Mouse (Mus musculus): ENCODE measurements around the gene Pgls. TPM values are rescaled to one million over a fixed set of nuclear protein-coding genes. Genes with fewer than 3 reads are reported as not detected.

Pgls gene
- polyA plus RNA-seq, 1 experiment from 2014 or later, result 232 TPM

DNA sequence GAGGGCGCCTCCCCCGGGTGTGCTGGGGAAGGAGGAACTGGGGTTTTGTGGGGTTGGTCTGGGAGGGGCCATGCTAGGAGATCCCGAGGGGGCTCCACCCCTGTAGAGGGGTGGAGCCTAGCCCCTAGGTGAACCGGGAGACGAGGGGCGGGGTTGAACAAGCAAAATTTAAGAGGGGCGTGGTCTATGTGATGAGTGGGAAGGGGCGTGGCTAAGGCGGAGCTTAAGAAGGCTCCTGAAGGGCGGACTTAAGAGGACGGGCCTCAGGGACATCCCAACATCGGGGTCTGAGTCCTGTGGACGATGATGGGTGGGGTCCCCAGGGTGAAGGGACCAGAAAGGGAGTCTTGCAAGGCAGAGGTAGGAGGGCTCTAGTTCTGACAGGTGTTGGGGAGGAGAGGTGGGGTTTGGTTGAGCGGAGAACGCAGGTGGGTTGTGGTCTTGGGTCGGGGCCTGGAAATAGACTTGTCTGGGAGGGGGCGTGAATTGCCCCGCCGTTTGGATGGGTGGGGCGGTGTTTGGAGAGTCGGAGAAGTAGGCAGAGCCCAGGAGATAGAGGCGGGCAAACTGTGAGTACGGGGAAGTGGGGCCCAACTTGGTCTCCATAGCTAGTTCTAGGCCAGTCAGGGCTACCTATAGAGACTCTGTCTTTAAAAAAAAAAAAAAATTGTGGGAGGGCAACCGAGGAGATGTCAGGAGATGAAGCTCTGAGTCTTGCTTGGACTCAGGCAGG is 32.9 kb upstream of the Pgls start:
- ATAC-seq (ENCODE audit: low FRiP score), result no peak
- H3K9ac ChIP-seq (replicated peaks), result no peak overlapping the region
- WGBS, result 2% methylated on average over 24 of the region's 24 CpGs

DNA sequence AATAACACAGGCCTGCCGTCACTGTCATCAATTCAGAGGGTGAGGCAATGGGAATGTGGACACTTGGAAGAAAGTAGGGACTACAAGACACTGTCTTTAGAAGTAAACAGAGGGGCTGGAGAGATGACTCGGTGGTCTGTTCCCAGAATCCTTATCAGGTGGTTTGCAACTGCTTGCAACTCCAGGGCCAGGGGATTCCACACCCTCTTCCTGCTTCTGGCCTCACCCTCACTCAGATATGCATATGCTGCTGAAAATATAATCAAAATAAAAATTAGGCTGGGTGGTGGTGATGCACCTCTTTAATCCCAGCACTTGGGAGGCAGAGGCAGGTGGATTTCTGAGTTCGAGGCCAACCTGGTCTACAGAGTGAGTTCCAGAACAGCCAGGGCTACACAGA is 31.9 kb upstream of the Pgls start:
- no peaks in the 10 kb centered on the region for H3K9me3 ChIP-seq (replicated peaks)
- ATAC-seq (ENCODE audit: low FRiP score), result no peak
- WGBS, result 86% methylated on average over 3 of the region's 3 CpGs
- no peaks in the 10 kb centered on the region for H3K36me3 ChIP-seq
- no peak overlapping the region for H3K27ac ChIP-seq (replicated peaks)
- no peak overlapping the region for H3K4me2 ChIP-seq
- peaks cover 92% of the 10 kb centered on the region for H3K27me3 ChIP-seq (replicated peaks)
- H3K4me3 ChIP-seq (replicated peaks), result no peak overlapping the region
- peaks cover 19% of the 10 kb centered on the region for H3K4me1 ChIP-seq
- no peak overlapping the region for H3K9ac ChIP-seq (replicated peaks)

More for the DNA sequence above, 32.9 kb upstream of the Pgls start:
- Histone ChIP-seq H3K4me2 (peak overlapping the region; percentile 49), H3K27ac (replicated peaks) (no peak overlapping the region), H3K9me3 (replicated peaks) (no peaks in the 10 kb centered on the region), H3K27me3 (replicated peaks) (peaks cover 88% of the 10 kb centered on the region), H3K4me3 (replicated peaks) (peak overlapping the region; percentile 17), H3K36me3 (no peaks in the 10 kb centered on the region), H3K4me1 (peaks cover 19% of the 10 kb centered on the region)

DNA sequence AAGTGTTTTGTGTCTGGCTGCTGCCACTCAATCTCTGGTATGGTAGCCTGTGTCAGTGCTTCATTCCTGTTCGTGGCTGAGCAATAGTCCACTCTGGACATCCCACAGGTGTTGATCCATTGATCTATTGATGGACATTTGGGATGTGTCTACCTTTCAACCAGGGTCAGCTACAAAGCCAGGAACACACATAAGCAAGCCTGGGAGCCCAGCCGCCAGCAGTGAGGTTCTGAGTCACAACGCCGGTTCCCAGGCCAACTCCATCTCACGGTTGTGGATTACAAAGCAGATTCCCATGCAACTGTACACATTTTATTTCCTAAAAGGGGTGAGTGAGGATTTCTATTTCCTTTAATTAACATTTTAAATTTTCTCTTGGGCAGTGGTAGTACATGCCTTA is 31.2 kb upstream of the Pgls start:
- Histone ChIP-seq H3K4me3 (replicated peaks) (no peak overlapping the region), H3K9me3 (replicated peaks) (no peaks in the 10 kb centered on the region), H3K9ac (replicated peaks) (no peak overlapping the region), H3K36me3 (no peaks in the 10 kb centered on the region), H3K4me2 (no peak overlapping the region), H3K27ac (replicated peaks) (no peak overlapping the region), H3K27me3 (replicated peaks) (peaks cover 85% of the 10 kb centered on the region), H3K4me1 (peaks cover 19% of the 10 kb centered on the region)
- WGBS, result 85% methylated on average over 5 of the region's 5 CpGs
- no peak for ATAC-seq (ENCODE audit: low FRiP score)

DNA sequence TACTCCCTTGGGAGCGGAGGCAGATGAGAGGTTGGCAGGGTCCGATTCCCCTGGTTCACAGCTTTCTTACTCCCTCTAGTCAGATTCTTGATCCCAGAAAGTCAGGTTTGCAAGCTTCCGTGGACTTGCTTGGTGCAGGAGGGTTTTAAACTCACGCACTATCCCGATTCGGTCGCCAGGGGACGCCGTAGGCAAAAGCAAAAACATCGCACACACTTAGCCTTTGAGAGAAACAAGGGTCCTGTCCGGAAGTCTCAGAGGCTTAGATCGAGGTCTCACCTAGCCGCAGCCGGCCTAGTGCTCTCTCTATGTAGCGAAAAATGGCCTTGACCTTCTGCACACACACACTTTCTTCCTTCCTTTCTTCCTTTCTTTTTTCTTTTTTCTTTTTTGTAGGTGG is 30.6 kb upstream of the Pgls start:
- H3K9ac ChIP-seq (replicated peaks), result no peak overlapping the region
- peaks cover 85% of the 10 kb centered on the region for H3K27me3 ChIP-seq (replicated peaks)
- WGBS, result 4% methylated on average over 15 of the region's 15 CpGs
- no peaks in the 10 kb centered on the region for H3K9me3 ChIP-seq (replicated peaks)
- H3K4me3 ChIP-seq (replicated peaks), result no peak overlapping the region
- H3K4me1 ChIP-seq, result peaks cover 19% of the 10 kb centered on the region
- no peaks in the 10 kb centered on the region for H3K36me3 ChIP-seq
- no peak overlapping the region for H3K4me2 ChIP-seq
- peak; percentile 34; the same call in 1 of the 2 replicates for ATAC-seq (ENCODE audit: low FRiP score)
- H3K27ac ChIP-seq (replicated peaks), result no peak overlapping the region

DNA sequence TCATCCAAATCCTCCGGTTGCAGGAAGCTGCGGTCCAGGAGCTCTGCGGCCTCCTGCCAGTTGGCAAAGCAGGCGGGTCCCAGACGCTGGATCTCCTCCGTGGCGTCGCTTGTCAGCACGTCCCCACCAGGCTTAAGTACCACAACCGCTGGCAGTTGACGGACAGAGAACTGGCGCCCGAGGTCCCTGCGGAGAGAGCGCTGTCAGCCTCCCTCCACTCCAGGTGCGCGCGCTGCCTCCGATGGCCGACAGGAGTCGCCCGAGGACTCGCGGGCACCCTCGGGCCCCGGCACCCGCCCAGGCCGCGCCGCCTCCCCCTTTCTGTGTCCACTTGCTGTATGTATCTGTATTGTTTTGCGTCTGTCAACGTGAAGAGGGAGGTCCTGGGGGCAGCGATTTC is 29.2 kb upstream of the Pgls start:
- Histone ChIP-seq H3K9me3 (replicated peaks) (no peaks in the 10 kb centered on the region), H3K4me2 (peak overlapping the region; percentile 56), H3K4me3 (replicated peaks) (peak overlapping the region; percentile 32), H3K4me1 (peaks cover 19% of the 10 kb centered on the region), H3K27ac (replicated peaks) (no peak overlapping the region), H3K9ac (replicated peaks) (peak overlapping the region; percentile 37), H3K27me3 (replicated peaks) (peaks cover 80% of the 10 kb centered on the region), H3K36me3 (no peaks in the 10 kb centered on the region)
- peak; percentile 51; the same call in 1 of the 2 replicates for ATAC-seq (ENCODE audit: low FRiP score)
- under 1% methylated on average over 33 of the region's 33 CpGs for WGBS

DNA sequence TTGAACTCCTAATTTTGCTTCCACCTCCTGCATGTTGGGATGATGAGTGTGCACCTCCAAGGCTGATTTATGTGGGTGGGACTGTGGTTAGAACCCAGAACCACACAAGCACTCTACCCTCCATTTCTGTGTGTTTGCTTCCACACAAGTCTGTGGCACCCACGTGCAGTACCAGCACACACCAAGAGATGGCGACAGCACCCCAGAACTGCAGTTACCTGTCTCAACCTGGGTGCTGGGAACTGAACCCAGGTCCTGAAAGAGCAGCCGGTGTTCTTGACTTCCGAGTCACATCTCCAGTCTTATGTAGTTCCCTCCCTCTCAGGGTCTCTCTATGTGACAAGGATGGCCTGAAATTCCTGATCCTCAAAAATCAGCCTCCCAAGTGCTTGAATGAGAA is 28.0 kb upstream of the Pgls start:
- Histone ChIP-seq H3K36me3 (no peaks in the 10 kb centered on the region), H3K4me3 (replicated peaks) (no peak overlapping the region), H3K27ac (replicated peaks) (no peak overlapping the region), H3K9ac (replicated peaks) (no peak overlapping the region), H3K4me2 (no peak overlapping the region), H3K4me1 (peaks cover 21% of the 10 kb centered on the region), H3K27me3 (replicated peaks) (peaks cover 68% of the 10 kb centered on the region), H3K9me3 (replicated peaks) (no peaks in the 10 kb centered on the region)
- ATAC-seq (ENCODE audit: low FRiP score), result no peak
- WGBS, result 88% methylated on average over 4 of the region's 4 CpGs

DNA sequence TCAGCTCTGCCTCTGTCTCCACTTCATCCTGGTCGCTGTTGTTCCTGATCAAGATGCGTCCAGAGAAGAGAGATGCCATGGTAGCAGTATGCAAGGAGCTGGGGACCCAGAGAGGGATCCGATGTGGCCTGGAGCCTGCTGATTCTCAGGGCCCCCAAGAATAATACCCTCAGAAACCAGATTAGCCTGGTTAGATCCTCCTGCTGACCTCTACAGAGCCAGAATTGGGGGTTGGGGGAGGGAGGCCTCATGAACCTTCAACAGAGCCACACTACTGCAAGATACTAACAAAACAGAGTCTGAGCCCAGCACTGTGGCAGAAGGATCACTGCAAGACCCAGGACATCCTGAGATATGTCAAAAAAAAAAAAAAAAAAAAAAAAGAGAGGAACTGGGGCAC is 25.5 kb upstream of the Pgls start, which contains the start of gene Nxnl1:
TSS of gene Nxnl1 (minus strand) at position 101 of the 400 bp plus-strand sequence.
- no peak for ATAC-seq (ENCODE audit: low FRiP score)
- Histone ChIP-seq H3K9me3 (replicated peaks) (no peaks in the 10 kb centered on the region), H3K4me3 (replicated peaks) (no peak within 1 kb of the TSS), H3K27me3 (replicated peaks) (peaks cover 44% of the 10 kb centered on the region), H3K4me1 (peaks cover 34% of the 10 kb centered on the region), H3K4me2 (no peak within 1 kb of the TSS), H3K36me3 (no peaks in the 10 kb centered on the region), H3K27ac (replicated peaks) (no peak within 1 kb of the TSS), H3K9ac (replicated peaks) (no peak within 1 kb of the TSS)
- WGBS, result 72% methylated on average over 3 of the region's 3 CpGs

DNA sequence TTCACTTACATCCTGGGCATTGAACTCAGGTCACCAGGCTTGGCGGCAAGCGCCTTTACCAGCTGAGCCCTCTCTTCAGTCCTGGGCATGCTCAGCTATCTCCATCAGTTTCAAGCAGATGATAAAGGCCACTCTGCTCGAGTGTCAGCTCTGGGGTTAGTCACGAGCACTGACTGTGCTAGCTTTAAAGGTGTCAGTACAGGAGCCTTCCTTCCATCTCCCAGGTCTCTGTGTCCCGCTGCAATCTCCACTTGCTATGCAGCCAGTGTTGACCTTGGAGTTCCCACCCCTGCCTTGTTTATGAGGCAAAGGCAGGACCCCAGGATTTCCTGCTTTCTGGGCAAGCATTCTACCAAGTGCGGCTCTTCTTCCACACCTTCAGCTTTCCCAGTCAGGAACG is 24.4 kb upstream of the Pgls start:
- no peak overlapping the region for H3K4me2 ChIP-seq
- H3K4me3 ChIP-seq (replicated peaks), result no peak overlapping the region
- ATAC-seq (ENCODE audit: low FRiP score), result no peak
- H3K4me1 ChIP-seq, result peaks cover 43% of the 10 kb centered on the region
- no peaks in the 10 kb centered on the region for H3K36me3 ChIP-seq
- H3K27ac ChIP-seq (replicated peaks), result no peak overlapping the region
- no peak overlapping the region for H3K9ac ChIP-seq (replicated peaks)
- peaks cover 33% of the 10 kb centered on the region for H3K27me3 ChIP-seq (replicated peaks)
- WGBS, result 74% methylated on average over 7 of the region's 7 CpGs
- H3K9me3 ChIP-seq (replicated peaks), result no peaks in the 10 kb centered on the region

DNA sequence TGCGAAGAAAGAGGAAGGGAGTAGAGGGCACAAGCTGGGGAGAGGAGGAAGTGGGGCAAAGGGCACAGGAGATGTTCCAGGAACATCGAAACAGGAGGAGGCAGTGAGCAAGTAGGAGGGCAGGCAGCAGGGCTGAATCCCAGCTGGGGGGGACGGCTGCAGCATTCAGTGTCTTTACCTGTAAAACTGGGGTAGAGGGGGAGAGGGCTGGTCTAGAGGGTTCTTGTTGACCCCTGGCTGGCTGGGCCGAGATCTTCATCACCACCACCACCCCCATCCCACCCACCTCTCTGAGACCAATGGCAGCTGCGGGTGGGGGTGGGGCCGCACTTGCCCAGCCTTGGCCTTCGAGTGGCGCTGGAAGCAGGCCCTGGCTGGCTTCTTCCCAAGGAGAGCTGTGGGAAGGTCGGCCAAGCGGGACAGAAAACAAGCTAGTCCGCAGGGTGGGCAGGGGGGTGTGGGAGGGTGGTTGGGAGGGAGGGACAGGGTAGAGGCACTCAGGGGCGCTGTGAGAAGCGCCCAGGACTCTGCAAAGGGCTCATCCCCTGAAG is 23.5 kb upstream of the Pgls start, which contains the start of gene Slc27a1:
TSS of gene Slc27a1 (plus strand) at position 496 of the 551 bp plus-strand sequence.
- Histone ChIP-seq H3K9me3 (replicated peaks) (no peaks in the 10 kb centered on the region), H3K4me2 (peak within 1 kb of the TSS; percentile 88), H3K9ac (replicated peaks) (peak within 1 kb of the TSS; percentile 84), H3K4me3 (replicated peaks) (peak within 1 kb of the TSS; percentile 69), H3K4me1 (peaks cover 42% of the 10 kb centered on the region), H3K36me3 (no peaks in the 10 kb centered on the region), H3K27me3 (replicated peaks) (peaks cover 25% of the 10 kb centered on the region), H3K27ac (replicated peaks) (peak within 1 kb of the TSS; percentile 92)
- WGBS, result 15% methylated on average over 13 of the region's 13 CpGs
- peak; percentile 1; the same call in 1 of the 2 replicates for ATAC-seq (ENCODE audit: low FRiP score)

DNA sequence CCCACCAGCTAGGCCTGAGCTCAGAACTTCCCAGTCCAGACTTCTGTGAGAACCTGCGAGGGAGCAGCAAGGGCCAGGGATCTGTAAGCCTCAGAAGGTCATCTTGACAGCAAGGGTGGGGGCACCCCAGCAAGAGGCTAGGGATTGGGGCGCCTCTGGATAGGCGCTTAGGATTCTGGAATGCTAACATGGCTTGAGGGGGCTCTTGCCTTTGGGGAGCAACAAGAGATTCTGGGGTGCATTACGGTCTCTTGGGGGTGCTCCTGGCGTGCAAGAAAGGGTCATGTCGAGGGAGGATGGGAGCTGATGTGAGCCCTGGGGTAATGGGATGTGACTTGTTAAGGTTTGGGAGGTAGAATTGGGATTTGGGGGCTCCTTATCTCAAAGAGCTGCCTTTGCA is 23.0 kb upstream of the Pgls start:
- H3K4me1 ChIP-seq, result peaks cover 42% of the 10 kb centered on the region
- WGBS, result 17% methylated on average over 6 of the region's 6 CpGs
- peak overlapping the region; percentile 84 for H3K9ac ChIP-seq (replicated peaks)
- peak overlapping the region; percentile 69 for H3K4me3 ChIP-seq (replicated peaks)
- H3K36me3 ChIP-seq, result no peaks in the 10 kb centered on the region
- peaks cover 22% of the 10 kb centered on the region for H3K27me3 ChIP-seq (replicated peaks)
- H3K9me3 ChIP-seq (replicated peaks), result no peaks in the 10 kb centered on the region
- no peak; the same call in 1 of the 2 replicates for ATAC-seq (ENCODE audit: low FRiP score)
- H3K4me2 ChIP-seq, result peak overlapping the region; percentile 88
- peak overlapping the region; percentile 92 for H3K27ac ChIP-seq (replicated peaks)

DNA sequence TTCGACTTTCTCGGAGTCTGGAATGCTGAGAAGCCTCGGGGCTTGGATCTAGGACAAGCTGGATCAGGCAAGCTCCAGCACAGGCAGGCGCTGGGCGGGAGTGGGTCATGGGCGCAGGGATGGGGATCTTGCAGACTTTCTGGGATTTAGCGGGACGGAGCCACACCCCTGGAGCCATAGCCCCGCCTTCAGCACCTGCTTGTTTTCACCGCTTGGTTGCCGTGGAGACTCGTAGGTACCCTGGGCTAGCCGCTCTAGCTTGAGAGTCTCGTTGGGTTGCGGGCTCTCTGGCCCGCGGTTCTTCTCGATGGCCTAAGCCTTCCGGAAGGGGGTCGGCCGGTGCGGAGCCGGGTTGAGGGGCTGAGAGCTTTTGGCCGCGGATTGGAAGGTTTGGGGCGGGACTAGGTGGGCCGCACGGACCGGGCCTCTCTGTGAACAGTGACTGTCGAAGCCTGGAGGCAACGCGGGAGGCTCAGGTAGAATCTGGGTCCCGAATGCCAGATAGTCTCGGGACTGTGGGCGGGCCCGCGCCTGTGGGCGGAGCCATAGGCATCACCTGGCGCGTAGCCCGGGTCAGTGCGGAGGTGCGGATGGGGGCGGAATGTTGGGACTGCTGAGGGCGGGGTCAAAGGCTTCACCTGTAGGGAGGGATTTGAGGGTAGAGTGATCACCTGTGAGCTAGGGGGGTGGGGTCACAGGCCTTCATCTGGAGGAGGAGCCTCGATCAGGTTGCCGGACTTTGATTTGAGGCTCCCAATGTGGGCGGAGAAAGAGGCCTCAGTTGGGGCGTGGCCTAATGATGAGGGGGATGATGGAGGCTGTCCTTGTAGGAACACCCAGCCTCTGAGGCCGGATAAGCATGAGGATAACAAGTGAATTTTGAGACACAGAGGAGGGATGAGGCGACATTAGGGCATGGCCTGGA is 22.3 kb upstream of the Pgls start:
- WGBS, result under 1% methylated on average over 51 of the region's 51 CpGs
- Histone ChIP-seq H3K36me3 (no peaks in the 10 kb centered on the region), H3K4me2 (peak overlapping the region; percentile 88), H3K27me3 (replicated peaks) (peaks cover 15% of the 10 kb centered on the region), H3K9ac (replicated peaks) (peak overlapping the region; percentile 84), H3K4me3 (replicated peaks) (peak overlapping the region; percentile 69), H3K27ac (replicated peaks) (peak overlapping the region; percentile 92), H3K4me1 (peaks cover 47% of the 10 kb centered on the region), H3K9me3 (replicated peaks) (no peaks in the 10 kb centered on the region)
- ATAC-seq (ENCODE audit: low FRiP score), result peak; percentile 87

Measured in neural tube, embryonic 15.5 days (tissue).